Mouse (Mus musculus) liver, embryonic 14.5 days (tissue): ENCODE measurements around the gene Arhgef40. TPM values are rescaled to one million over a fixed set of nuclear protein-coding genes. Genes with fewer than 3 reads are reported as not detected.
"Not testable (repeated sequence)": the region's sequence is repeated elsewhere in the genome, so short reads cannot be mapped to it uniquely, and the experiment has no call there.

Experiments used
- ATAC-seq: fragments of 200-750 bp; cut with Nextera tagmentation; 2 replicates; pipeline ENCODE4 v1.8.0; 2017; ENCODE audit warnings: moderate number of reproducible peaks, mild to moderate bottlenecking, moderate library complexity; ENCODE audit not compliant: insufficient read depth
- DNase-seq, 3 experiments: peaks; one replicate each; pipeline ENCODE4 v3.0.0-alpha.2; 2012 to 2013; ENCODE audit warnings: low read depth in 3 of 3, low spot score in 3 of 3
- H3K27ac ChIP-seq: fragments of 300-500 bp; sonication (generic); 2 replicates; pipeline ENCODE4 v1.5.1; 2014; ENCODE audit warnings: moderate library complexity, mild to moderate bottlenecking, control low read depth, inconsistent platforms
- H3K27me3 ChIP-seq: fragments of 300-500 bp; sonication (generic); 2 replicates; pipeline ENCODE4 v1.6.1; 2014; ENCODE audit warnings: mild to moderate bottlenecking, low read length, moderate library complexity; ENCODE audit not compliant: control insufficient read depth, insufficient read depth
- H3K36me3 ChIP-seq: fragments of 300-500 bp; sonication (generic); replicated peaks from 2 replicates; pipeline ENCODE4 v1.6.1; 2014; ENCODE audit warnings: low read depth; ENCODE audit not compliant: control insufficient read depth, insufficient read depth
- H3K4me1 ChIP-seq, 2 experiments: fragments of 200-500 bp in 1 of 2; fragments of 300-500 bp in 1 of 2; sonication (generic) in 1 of 2; replicated peaks; 2 replicates each; pipeline ENCODE4 v1.6.1; 2012 to 2014; ENCODE audit warnings: antibody characterized with exemption in 1 of 2, inconsistent platforms in 1 of 2, low read length in 1 of 2; ENCODE audit not compliant: control insufficient read depth in 2 of 2, insufficient read depth in 2 of 2
- H3K4me2 ChIP-seq: fragments of 300-500 bp; sonication (generic); 2 replicates; pipeline ENCODE4 v1.6.1; 2014; ENCODE audit warnings: low read depth, mild to moderate bottlenecking, control low read depth, moderate library complexity
- H3K4me3 ChIP-seq, 2 experiments: fragments of 200-500 bp in 1 of 2; fragments of 300-500 bp in 1 of 2; sonication (generic) in 1 of 2; 2 replicates each; pipeline ENCODE4 v1.5.1; 2012 to 2014; ENCODE audit warnings: low read depth in 2 of 2, low read length in 2 of 2, mild to moderate bottlenecking in 2 of 2, control low read depth in 1 of 2, inconsistent platforms in 1 of 2, moderate library complexity in 1 of 2; ENCODE audit not compliant: insufficient read depth in 1 of 2
- H3K9ac ChIP-seq: fragments of 300-500 bp; sonication (generic); replicated peaks from 2 replicates; pipeline ENCODE4 v1.6.1; 2014; ENCODE audit warnings: mild to moderate bottlenecking, control low read depth, moderate library complexity
- H3K9me3 ChIP-seq: fragments of 300-500 bp; sonication (generic); 2 replicates; pipeline ENCODE4 v1.6.1; 2016; ENCODE audit warnings: low read length, mixed read lengths; ENCODE audit not compliant: control insufficient read depth
- CTCF ChIP-seq: IDR thresholded peaks from 2 replicates; pipeline ENCODE4 v1.5.1; 2016; ENCODE audit warnings: antibody characterized with exemption, low read depth, control low read depth
- EP300 ChIP-seq: IDR thresholded peaks from 2 replicates; pipeline ENCODE4 v1.6.1; 2016; ENCODE audit warnings: antibody characterized with exemption, low read depth
- WGBS: fragments of 180-500 bp; shearing (Covaris S2); extraction: QIAGEN DNeasy Blood & Tissue Kit; methylation state at CpG from one replicate; pipeline ENCODE4 v1.1.7; 2014; ENCODE audit not compliant: insufficient replicate concordance; 5-methylcytosine and 5-hydroxymethylcytosine counted together
- polyA plus RNA-seq, 2 experiments: library from polyadenylated mRNA; depleted of rRNA in 1 of 2; stranded (reverse) in 1 of 2; unstranded in 1 of 2; fragments of >200 nt; fragmentation: Nextera tagmentation in 1 of 2; extraction: Ambion mirVana in 1 of 2; gene quantifications; 2 replicates each; pipeline versions ENCODE4 v1.2.1 to v1.2.3; 2012 to 2014

Gene Arhgef40
- polyA plus RNA-seq, 2 experiments, result 9.4 to 15.3 TPM

DNA sequence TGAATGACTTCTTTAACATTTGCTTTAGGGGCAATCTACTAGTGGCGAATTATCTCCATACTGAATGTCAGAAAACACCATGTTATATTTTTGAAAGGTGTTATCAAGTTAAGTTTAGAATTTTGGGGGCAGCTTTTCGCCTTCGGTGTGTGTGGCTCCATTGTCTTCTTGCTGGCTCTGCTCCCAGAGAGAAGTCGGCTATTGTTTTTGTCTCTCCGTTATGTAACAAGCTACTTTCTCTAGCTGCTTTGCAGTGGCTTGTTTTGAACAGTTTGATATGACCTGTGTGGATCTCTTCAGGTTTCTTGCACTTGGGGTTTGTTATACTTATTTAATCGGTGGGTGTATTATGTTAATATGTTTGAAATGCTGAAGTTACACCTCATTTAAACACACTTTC is 58.9 kb downstream of the Arhgef40 start:
- WGBS, result 55% methylated on average over 6 of the region's 6 CpGs
- Histone ChIP-seq H3K27ac (no peak overlapping the region), H3K9me3 (no peaks in the 10 kb centered on the region), H3K9ac (no peak overlapping the region), H3K4me2 (no peak overlapping the region), H3K4me3 (no peak overlapping the region), H3K36me3 (no peaks in the 10 kb centered on the region), H3K4me1 (peaks cover 0 to 9% of the 10 kb centered on the region in 2 experiments; a peak in 1 of 4 replicates), H3K27me3 (no peaks in the 10 kb centered on the region)
- TF ChIP-seq CTCF, result no peak
- TF ChIP-seq EP300, result no peak
- DNase-seq (no peak), ATAC-seq (no peak)

- peak; percentile 31; the same call in 1 of the 2 replicates for ATAC-seq
- Histone ChIP-seq H3K27ac (no peak overlapping the region), H3K36me3 (no peaks in the 10 kb centered on the region), H3K9ac (no peak overlapping the region), H3K4me2 (no peak overlapping the region; the same call in 1 of the 2 replicates), H3K9me3 (no peaks in the 10 kb centered on the region), H3K4me1 (0 out of 4 replicates have a peak, but pooled peaks cover 0 to 4% of the 10 kb centered on the region in 2 experiments), H3K4me3 (no peak overlapping the region), H3K27me3 (no peaks in the 10 kb centered on the region)
- 3% methylated on average over 8 of the region's 8 CpGs for WGBS
- TF ChIP-seq EP300 (no peak), CTCF (peak; percentile 62)
- no peak for DNase-seq
Measured at GRCm38 (mm10) chr14:52044901-52045678, 60.6 kb downstream of the Arhgef40 start.

DNA sequence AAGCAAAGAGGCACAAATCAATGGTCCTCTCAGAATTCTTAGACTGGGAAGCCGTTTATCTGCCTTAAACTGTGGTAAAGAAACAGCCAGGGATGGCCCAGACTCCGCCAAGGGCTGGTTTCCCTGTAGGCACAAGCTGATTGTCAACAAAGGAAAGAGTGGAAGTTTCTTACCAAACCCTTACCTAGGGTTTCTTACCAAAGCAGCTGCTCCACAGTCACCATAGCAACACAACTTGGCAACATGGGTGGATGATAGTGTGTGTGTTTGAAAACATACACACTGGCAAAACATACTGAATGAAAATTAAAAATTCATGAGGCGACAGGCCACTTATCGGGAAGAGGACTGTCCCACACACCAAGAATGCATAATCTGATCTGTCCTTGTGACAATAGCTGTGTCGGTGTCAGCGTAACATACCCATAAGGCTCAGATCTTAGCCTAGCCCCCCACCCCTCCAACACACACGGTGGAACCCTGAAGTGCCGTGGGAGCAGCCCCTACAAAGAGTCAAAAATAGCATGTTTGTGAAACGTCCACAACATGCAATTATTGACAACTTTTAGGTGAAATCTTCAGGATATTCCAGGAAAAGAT is 61.5 kb downstream of the Arhgef40 start:
- Histone ChIP-seq H3K4me3 (no peak overlapping the region), H3K36me3 (no peaks in the 10 kb centered on the region), H3K27ac (no peak overlapping the region), H3K4me1 (0 out of 4 replicates have a peak, but pooled peaks cover 0 to 4% of the 10 kb centered on the region in 2 experiments), H3K9ac (no peak overlapping the region), H3K27me3 (no peaks in the 10 kb centered on the region), H3K4me2 (no peak overlapping the region), H3K9me3 (no peaks in the 10 kb centered on the region)
- DNase-seq, result no peak
- ATAC-seq, result no peak
- TF ChIP-seq EP300 (no peak), CTCF (no peak)
- 51% methylated on average over 9 of the region's 9 CpGs for WGBS

DNA sequence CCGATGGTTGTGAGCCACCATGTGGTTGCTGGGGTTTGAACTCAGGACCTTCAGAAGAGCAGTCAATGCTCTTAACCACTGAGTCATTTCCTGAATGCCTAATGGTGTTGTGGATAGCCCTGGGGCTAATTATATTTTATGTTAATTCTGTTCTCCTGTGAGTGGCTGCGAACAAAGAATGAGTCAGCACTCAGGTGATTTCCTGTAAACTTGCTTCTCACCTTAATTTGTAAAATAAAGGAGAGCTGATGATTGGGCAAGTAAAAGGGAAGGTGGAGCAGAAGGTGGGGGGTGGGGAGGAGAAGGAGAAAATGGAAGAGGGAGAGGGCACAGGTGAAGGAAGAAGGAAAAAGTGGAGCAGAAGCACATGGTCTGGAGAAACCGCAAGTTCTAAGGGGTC is 68.2 kb downstream of the Arhgef40 start:
- H3K4me1 ChIP-seq, H3K9me3 ChIP-seq, H3K27me3 ChIP-seq, H3K9ac ChIP-seq, H3K27ac ChIP-seq, H3K4me2 ChIP-seq, ATAC-seq, H3K4me3 ChIP-seq, DNase-seq, H3K36me3 ChIP-seq: not testable (repeated sequence)
- 70% methylated on average over 3 of the region's 3 CpGs for WGBS

Other genes with a start within 250 kb of the Arhgef40 start
- gene Ang4, start 211.1 kb upstream of the Arhgef40 start, polyA plus RNA-seq (2012; rRNA removed), result not detected in 2 replicates
- gene Ang4, start 211.1 kb upstream of the Arhgef40 start, polyA plus RNA-seq (2014; fragmentation: Nextera tagmentation; extraction: Ambion mirVana), result not detected in 2 replicates
- not detected in 2 replicates for gene AY358078, start 184.7 kb upstream of the Arhgef40 start, polyA plus RNA-seq (2012; rRNA removed)
- not detected in 2 replicates for gene AY358078, start 184.7 kb upstream of the Arhgef40 start, polyA plus RNA-seq (2014; fragmentation: Nextera tagmentation; extraction: Ambion mirVana)
- 13.2 and 25.0 TPM in 2 replicates for gene Ear6, start 131.0 kb upstream of the Arhgef40 start, polyA plus RNA-seq (2012; rRNA removed)
- 2.4 and 3.9 TPM in 2 replicates for gene Ear6, start 131.0 kb upstream of the Arhgef40 start, polyA plus RNA-seq (2014; fragmentation: Nextera tagmentation; extraction: Ambion mirVana)
- 7.5 and 9.5 TPM in 2 replicates for gene Mettl17, start 99.9 kb upstream of the Arhgef40 start, polyA plus RNA-seq (2012; rRNA removed)
- 10.2 and 10.8 TPM in 2 replicates for gene Mettl17, start 99.9 kb upstream of the Arhgef40 start, polyA plus RNA-seq (2014; fragmentation: Nextera tagmentation; extraction: Ambion mirVana)
- gene Slc39a2, start 91.8 kb upstream of the Arhgef40 start, polyA plus RNA-seq (2012; rRNA removed), result 0.15 and 0.23 TPM in 2 replicates
- 0.05 TPM in 1 of 2 replicates, not detected in the other for gene Slc39a2, start 91.8 kb upstream of the Arhgef40 start, polyA plus RNA-seq (2014; fragmentation: Nextera tagmentation; extraction: Ambion mirVana)
- 11.6 and 11.7 TPM in 2 replicates for gene Ndrg2, start 70.6 kb upstream of the Arhgef40 start, polyA plus RNA-seq (2012; rRNA removed)
- 13.5 and 14.7 TPM in 2 replicates for gene Ndrg2, start 70.6 kb upstream of the Arhgef40 start, polyA plus RNA-seq (2014; fragmentation: Nextera tagmentation; extraction: Ambion mirVana)
- gene Tppp2, start 66.3 kb upstream of the Arhgef40 start, polyA plus RNA-seq (2012; rRNA removed), result not detected in 2 replicates
- not detected in 2 replicates for gene Tppp2, start 66.3 kb upstream of the Arhgef40 start, polyA plus RNA-seq (2014; fragmentation: Nextera tagmentation; extraction: Ambion mirVana)
- not detected in 2 replicates for gene Rnase13, start 61.9 kb upstream of the Arhgef40 start, polyA plus RNA-seq (2012; rRNA removed)
- gene Rnase13, start 61.9 kb upstream of the Arhgef40 start, polyA plus RNA-seq (2014; fragmentation: Nextera tagmentation; extraction: Ambion mirVana), result not detected in 2 replicates
- 0.06 and 0.08 TPM in 2 replicates for gene Tmem253, start 30.9 kb downstream of the Arhgef40 start, polyA plus RNA-seq (2012; rRNA removed)
- gene Tmem253, start 30.9 kb downstream of the Arhgef40 start, polyA plus RNA-seq (2014; fragmentation: Nextera tagmentation; extraction: Ambion mirVana), result 0.24 TPM in 1 of 2 replicates, not detected in the other
- 9.7 and 10.4 TPM in 2 replicates for gene Zfp219, start 36.0 kb downstream of the Arhgef40 start, polyA plus RNA-seq (2012; rRNA removed)
- gene Zfp219, start 36.0 kb downstream of the Arhgef40 start, polyA plus RNA-seq (2014; fragmentation: Nextera tagmentation; extraction: Ambion mirVana), result 7.4 and 9.8 TPM in 2 replicates
- not detected in 2 replicates for gene Olfr221, start 57.7 kb downstream of the Arhgef40 start, polyA plus RNA-seq (2012; rRNA removed)
- not detected in 2 replicates for gene Olfr221, start 57.7 kb downstream of the Arhgef40 start, polyA plus RNA-seq (2014; fragmentation: Nextera tagmentation; extraction: Ambion mirVana)
- 94.9 and 161 TPM in 2 replicates for gene Hnrnpc, start 119.3 kb downstream of the Arhgef40 start, polyA plus RNA-seq (2012; rRNA removed)
- gene Hnrnpc, start 119.3 kb downstream of the Arhgef40 start, polyA plus RNA-seq (2014; fragmentation: Nextera tagmentation; extraction: Ambion mirVana), result 240 and 269 TPM in 2 replicates
- 0.31 and 0.41 TPM in 2 replicates for gene Rpgrip1, start 126.0 kb downstream of the Arhgef40 start, polyA plus RNA-seq (2012; rRNA removed)
- 48.5 and 50.1 TPM in 2 replicates for gene Rpgrip1, start 126.0 kb downstream of the Arhgef40 start, polyA plus RNA-seq (2014; fragmentation: Nextera tagmentation; extraction: Ambion mirVana)
- gene Supt16, start 212.7 kb downstream of the Arhgef40 start, polyA plus RNA-seq (2012; rRNA removed), result 15.4 and 25.2 TPM in 2 replicates
- gene Supt16, start 212.7 kb downstream of the Arhgef40 start, polyA plus RNA-seq (2014; fragmentation: Nextera tagmentation; extraction: Ambion mirVana), result 35.6 and 39.9 TPM in 2 replicates